Mouse (Mus musculus) midbrain, embryonic 12.5 days (tissue): ENCODE measurements around the gene Anks6. TPM values are rescaled to one million over a fixed set of nuclear protein-coding genes. Genes with fewer than 3 reads are reported as not detected.
A peak's percentile ranks its signal among the peaks of the same experiment; 100 is the strongest.

Experiments used
- ATAC-seq: fragments of 200-750 bp; cut with Nextera tagmentation; 2 replicates; pipeline ENCODE4 v1.8.0; 2017; ENCODE audit warnings: low read depth, moderate TSS enrichment, moderate library complexity; ENCODE audit not compliant: low FRiP score
- H3K27ac ChIP-seq: fragments of 300-500 bp; sonication (generic); replicated peaks from 2 replicates; pipeline ENCODE4 v1.5.1; 2016; ENCODE audit warnings: mild to moderate bottlenecking
- H3K27me3 ChIP-seq: fragments of 300-500 bp; sonication (generic); 2 replicates; pipeline ENCODE4 v1.6.1; 2016; ENCODE audit warnings: mild to moderate bottlenecking
- H3K36me3 ChIP-seq: fragments of 300-500 bp; sonication (generic); 2 replicates; pipeline ENCODE4 v1.6.1; 2016
- H3K4me1 ChIP-seq: fragments of 300-500 bp; sonication (generic); 2 replicates; pipeline ENCODE4 v1.6.1; 2016
- H3K4me2 ChIP-seq: fragments of 300-500 bp; sonication (generic); replicated peaks from 2 replicates; pipeline ENCODE4 v1.6.1; 2016; ENCODE audit warnings: mild to moderate bottlenecking, moderate library complexity
- H3K4me3 ChIP-seq: fragments of 300-500 bp; sonication (generic); 2 replicates; pipeline ENCODE4 v1.5.1; 2016; ENCODE audit warnings: mild to moderate bottlenecking
- H3K9ac ChIP-seq: fragments of 300-500 bp; sonication (generic); replicated peaks from 2 replicates; pipeline ENCODE4 v1.6.1; 2016; ENCODE audit warnings: mild to moderate bottlenecking, moderate library complexity
- H3K9me3 ChIP-seq: fragments of 300-500 bp; sonication (generic); 2 replicates; pipeline ENCODE4 v1.6.1; 2016; ENCODE audit warnings: mild to moderate bottlenecking
- WGBS: fragments of 180-500 bp; shearing (Covaris S2); methylation state at CpG from one replicate; pipeline ENCODE4 v1.1.7; 2016; 5-methylcytosine and 5-hydroxymethylcytosine counted together
- polyA plus RNA-seq: library from polyadenylated mRNA; unstranded; fragments of >200 nt; fragmentation: Nextera tagmentation; extraction: Ambion mirVana; gene quantifications from 2 replicates; pipeline ENCODE4 v1.2.1, GENCODE M21; 2016

Anks6 gene
- 6.0 and 6.5 TPM in 2 replicates for polyA plus RNA-seq

DNA sequence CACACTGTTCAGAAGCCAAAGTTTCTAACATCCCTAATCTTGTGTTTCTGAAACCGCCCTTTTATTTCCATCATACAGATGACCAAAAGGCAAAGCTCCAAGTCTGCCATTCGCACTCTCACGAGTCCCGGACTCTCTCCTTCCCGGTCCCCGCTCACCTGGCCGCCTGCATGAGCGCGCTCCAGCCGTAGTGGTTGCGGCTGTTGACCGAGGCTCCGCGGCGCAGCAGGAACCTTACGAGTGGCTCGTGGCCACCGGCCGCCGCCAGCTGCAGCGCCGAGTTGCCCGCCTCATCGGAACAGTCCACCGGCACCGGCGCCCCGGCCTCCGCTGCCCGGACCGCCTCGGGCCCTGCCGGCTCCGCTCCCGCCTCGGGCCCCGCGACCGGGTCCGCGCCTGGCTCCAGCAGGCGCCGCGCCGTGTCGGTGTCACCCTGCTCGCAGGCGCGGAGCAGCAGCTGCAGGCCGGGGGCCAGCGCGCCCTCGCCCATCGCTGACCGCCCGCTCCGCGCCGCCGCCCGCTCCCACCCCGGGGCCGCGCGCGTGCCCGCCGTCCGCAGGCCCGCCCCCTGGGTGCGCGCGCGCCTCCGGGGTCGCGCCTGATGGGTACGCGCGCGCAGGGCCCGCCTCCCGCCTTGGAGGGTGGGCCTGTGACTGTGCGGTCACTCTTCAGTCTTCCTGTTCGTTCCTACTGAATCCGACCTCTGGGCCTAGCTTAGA lies at the start of gene Anks6:
Anks6 (minus strand) TSS at position 637 of the 719 bp plus-strand sequence.
- Histone ChIP-seq H3K36me3 (no peaks in the 10 kb centered on the region), H3K9me3 (0 out of 2 replicates have a peak, but pooled peaks cover 3% of the 10 kb centered on the region), H3K4me1 (peaks cover 10% of the 10 kb centered on the region; the same call in 1 of the 2 replicates), H3K27ac (peak within 1 kb of the TSS; percentile 77), H3K9ac (peak within 1 kb of the TSS; percentile 84), H3K4me2 (peak within 1 kb of the TSS; percentile 70), H3K27me3 (peaks cover 30% of the 10 kb centered on the region), H3K4me3 (peak within 1 kb of the TSS; percentile 78)
- peak; percentile 94 for ATAC-seq
- under 1% methylated on average over 40 of the region's 86 CpGs for WGBS

DNA sequence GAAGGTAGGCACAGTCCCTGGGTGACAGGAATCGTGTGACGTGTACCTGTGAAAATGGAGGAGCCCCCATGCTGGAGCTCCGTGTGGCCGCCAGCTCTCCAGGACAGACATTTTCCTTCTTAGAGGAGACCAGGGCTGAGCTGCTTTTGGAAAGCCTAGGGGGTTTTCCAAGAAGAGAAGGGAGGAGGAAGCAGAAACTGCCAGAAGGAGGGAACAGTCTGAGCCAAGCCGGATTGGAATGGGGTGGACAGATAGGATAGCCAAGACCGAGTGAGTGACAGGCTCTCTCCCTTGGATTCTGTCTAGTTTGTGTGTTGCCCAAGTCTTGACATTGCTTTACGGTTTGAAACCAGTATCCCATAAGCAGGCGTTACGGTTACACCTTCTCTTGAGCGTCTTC lies 46.3 kb upstream of the Anks6 start:
- ATAC-seq: no peak
- 94% methylated on average over 10 of the region's 10 CpGs for WGBS
- Histone ChIP-seq H3K27me3 (no peaks in the 10 kb centered on the region), H3K9ac (no peak overlapping the region), H3K36me3 (no peaks in the 10 kb centered on the region), H3K4me3 (no peak overlapping the region), H3K27ac (no peak overlapping the region), H3K9me3 (no peaks in the 10 kb centered on the region), H3K4me2 (no peak overlapping the region), H3K4me1 (no peaks in the 10 kb centered on the region)

DNA sequence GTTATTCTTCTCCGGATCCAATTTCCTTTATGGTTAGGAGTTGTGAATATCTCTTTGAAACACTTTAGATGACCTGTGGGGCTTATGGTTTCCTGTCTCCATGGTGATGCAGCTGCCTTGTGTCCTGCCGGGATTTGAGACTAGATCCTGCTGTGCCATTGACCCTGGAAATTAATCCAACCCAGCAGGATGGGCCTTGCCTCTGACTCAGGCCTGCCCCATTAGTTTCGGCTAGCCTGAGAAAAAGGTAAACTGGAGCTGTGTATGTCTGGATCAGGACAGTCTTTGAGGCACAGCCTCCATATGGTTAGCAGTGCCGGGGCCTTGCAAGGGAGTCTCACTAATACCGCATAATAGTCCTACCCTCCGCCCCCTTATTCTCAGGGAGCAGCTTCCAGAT lies 36.4 kb upstream of the Anks6 start:
- H3K4me3 ChIP-seq: no peak overlapping the region
- peak overlapping the region; percentile 100; the same call in 1 of the 2 replicates for H3K4me2 ChIP-seq
- no peak overlapping the region for H3K27ac ChIP-seq
- peaks cover 55% of the 10 kb centered on the region for H3K27me3 ChIP-seq
- H3K4me1 ChIP-seq: peaks cover 21% of the 10 kb centered on the region
- H3K9me3 ChIP-seq: no peaks in the 10 kb centered on the region
- 11% methylated on average over 6 of the region's 6 CpGs for WGBS
- H3K36me3 ChIP-seq: no peaks in the 10 kb centered on the region
- no peak overlapping the region for H3K9ac ChIP-seq
- peak; percentile 50; the same call in 1 of the 2 replicates for ATAC-seq

DNA sequence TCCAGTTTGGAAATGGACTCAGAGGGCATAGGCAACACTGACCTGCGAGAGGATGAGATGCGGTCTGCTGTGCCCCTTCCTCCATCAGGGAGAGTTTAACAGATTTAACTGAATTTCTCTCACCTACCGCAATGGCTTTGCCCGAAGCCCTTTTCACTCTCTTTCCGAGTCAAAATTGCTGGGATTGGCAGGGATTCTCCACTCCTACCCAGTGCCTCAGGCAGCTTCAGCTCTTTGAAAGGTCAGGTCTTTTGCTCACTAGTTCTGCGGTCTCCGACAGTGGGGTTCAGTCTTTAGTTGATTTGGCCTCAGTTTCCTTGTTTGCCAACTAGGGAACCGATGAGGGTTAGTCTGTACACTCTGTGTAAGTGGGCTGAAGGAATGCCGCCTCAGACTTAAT lies 35.9 kb upstream of the Anks6 start:
- no peak overlapping the region for H3K27ac ChIP-seq
- no peak overlapping the region for H3K9ac ChIP-seq
- H3K27me3 ChIP-seq: peaks cover 55% of the 10 kb centered on the region
- peak overlapping the region; percentile 100 for H3K4me2 ChIP-seq
- no peaks in the 10 kb centered on the region for H3K36me3 ChIP-seq
- H3K4me1 ChIP-seq: peaks cover 21% of the 10 kb centered on the region
- WGBS: 11% methylated on average over 9 of the region's 9 CpGs
- H3K9me3 ChIP-seq: no peaks in the 10 kb centered on the region
- ATAC-seq: no peak
- H3K4me3 ChIP-seq: no peak overlapping the region

DNA sequence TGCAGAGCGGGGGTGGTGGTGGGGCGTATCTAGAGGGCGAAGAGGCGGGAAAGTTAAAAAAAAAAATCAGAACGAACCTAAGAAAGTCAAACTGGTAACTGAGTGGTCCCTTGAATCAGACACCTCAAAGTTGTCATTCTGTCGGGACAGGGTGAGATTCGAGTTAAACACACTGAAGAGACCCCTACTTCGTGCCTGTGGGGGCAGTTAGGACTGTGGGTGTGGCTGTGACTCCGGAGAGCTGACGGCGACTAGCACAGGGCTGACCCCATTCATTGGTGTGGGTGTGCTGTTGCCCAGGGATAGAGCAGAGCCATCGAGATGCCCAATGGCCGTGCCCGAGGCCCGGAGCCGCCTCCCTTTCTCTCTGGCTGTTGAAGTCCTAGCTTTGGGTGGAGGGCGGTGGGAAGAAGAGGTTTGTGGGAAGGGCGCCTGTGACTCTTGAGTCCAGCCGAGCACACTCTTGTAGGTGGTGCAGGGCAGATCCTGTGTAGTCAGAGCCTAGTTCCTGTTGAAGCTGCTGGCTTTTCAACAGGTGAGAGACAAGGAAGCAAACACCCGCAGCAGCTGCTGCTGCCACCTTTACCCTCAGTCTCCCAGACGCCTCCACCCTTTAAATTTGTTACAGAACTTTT lies 35.3 kb upstream of the Anks6 start:
- peak; percentile 44 for ATAC-seq
- no peaks in the 10 kb centered on the region for H3K36me3 ChIP-seq
- WGBS: 2% methylated on average over 21 of the region's 21 CpGs
- H3K9ac ChIP-seq: peak overlapping the region; percentile 72
- H3K4me2 ChIP-seq: peak overlapping the region; percentile 100
- peaks cover 55% of the 10 kb centered on the region for H3K27me3 ChIP-seq
- no peak overlapping the region for H3K27ac ChIP-seq
- H3K4me1 ChIP-seq: peaks cover 21% of the 10 kb centered on the region
- H3K9me3 ChIP-seq: no peaks in the 10 kb centered on the region
- peak overlapping the region; percentile 75 for H3K4me3 ChIP-seq

DNA sequence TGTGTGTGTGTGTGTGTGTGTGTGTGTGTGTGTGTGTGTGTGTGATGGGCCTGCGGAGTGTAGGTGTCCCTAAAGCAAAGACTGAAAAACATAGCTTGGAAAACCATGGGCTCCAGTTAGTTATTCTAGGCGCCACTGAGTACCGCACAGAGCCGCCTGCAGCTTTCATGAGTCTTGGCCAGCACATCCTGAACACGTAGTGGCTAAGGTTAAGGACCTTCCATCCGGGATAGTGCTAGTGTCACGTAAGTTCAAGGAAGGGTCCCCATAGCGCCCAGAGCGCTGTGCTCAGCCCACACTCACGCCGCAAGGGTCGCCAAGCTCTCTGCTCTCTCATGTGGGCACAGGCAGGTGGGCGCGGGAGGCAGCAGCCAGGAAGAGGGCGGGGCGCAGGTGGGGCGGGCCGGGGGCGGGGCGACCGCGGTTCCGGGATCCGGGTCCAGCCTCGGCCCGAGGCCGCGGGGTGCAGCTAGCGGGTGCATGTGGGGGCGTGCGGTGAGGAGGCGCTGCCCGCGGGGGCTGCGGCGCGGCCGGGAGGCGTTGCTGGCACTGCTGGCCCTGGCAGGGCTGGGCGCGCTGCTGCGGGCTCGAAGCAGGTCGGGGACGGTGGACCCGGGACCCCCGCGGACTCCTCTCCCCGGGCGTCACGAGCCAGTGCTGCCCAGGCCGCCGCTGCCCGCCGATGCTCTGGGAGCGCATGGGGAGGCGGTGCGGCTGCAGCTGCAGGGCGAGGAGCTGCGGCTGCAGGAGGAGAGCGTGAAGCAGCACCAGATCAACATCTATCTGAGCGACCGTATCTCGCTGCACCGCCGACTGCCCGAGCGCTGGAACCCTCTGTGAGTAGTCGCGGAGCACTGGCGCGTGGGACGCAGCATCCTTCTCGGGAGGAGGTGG lies 34.5 kb upstream of the Anks6 start, which contains the start of gene Galnt12:
Galnt12 (plus strand) TSS at position 417 of the 894 bp plus-strand sequence.
- no peak within 1 kb of the TSS for H3K27ac ChIP-seq
- H3K36me3 ChIP-seq: no peaks in the 10 kb centered on the region
- H3K27me3 ChIP-seq: peaks cover 55% of the 10 kb centered on the region
- H3K4me3 ChIP-seq: peak within 1 kb of the TSS; percentile 75
- ATAC-seq: peak; percentile 53
- 1% methylated on average over 72 of the region's 74 CpGs for WGBS
- peak within 1 kb of the TSS; percentile 72 for H3K9ac ChIP-seq
- peaks cover 21% of the 10 kb centered on the region for H3K4me1 ChIP-seq
- H3K4me2 ChIP-seq: peak within 1 kb of the TSS; percentile 100
- no peaks in the 10 kb centered on the region for H3K9me3 ChIP-seq

DNA sequence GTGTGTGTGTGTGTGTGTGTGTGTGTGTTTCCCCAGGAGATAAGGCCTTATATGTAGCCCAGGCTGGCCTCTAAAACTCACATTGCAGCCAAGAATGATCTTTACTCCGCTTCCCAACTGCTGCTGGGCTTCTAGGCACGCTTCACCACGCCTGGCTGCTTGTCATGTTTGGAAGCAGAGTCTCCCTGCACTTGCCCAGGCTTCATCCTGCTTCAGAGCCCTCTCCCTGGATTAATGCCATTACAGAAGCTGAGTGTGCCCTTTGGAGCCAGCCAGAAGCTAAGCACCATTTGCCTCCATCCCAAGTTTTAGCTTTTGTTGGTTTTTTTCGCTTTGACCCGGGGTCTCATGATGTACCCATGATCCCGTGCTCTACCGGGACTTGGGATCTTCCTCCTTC lies 31.4 kb upstream of the Anks6 start:
- H3K9ac ChIP-seq: no peak overlapping the region
- H3K9me3 ChIP-seq: no peaks in the 10 kb centered on the region
- H3K27ac ChIP-seq: no peak overlapping the region
- H3K4me3 ChIP-seq: no peak overlapping the region
- peaks cover 36% of the 10 kb centered on the region for H3K27me3 ChIP-seq
- peaks cover 18% of the 10 kb centered on the region for H3K4me1 ChIP-seq
- WGBS: 87% methylated on average over 7 of the region's 7 CpGs
- no peak overlapping the region for H3K4me2 ChIP-seq
- no peak for ATAC-seq
- H3K36me3 ChIP-seq: no peaks in the 10 kb centered on the region

DNA sequence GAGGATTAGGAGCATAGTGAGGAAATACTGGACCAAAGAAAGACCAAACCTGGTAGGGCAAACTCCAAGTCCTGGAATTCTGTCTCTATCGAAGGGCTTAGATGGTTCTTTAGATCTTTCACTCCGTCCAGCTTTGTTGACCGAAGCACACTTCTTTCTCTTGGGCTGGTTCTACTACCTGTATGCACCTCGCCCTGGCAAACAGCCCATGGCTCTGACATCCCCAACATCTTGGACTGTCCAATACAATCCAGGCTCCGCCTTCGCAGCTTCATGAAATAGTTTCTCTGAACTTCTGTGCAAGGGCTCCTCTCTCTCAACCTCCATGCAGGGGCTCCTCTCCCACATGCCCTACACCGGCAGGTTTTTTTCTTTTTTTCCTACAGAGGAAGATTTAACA lies 26.6 kb upstream of the Anks6 start:
- Histone ChIP-seq H3K4me3 (no peak overlapping the region), H3K27ac (no peak overlapping the region), H3K36me3 (no peaks in the 10 kb centered on the region), H3K4me2 (no peak overlapping the region), H3K9ac (no peak overlapping the region), H3K4me1 (no peaks in the 10 kb centered on the region), H3K9me3 (no peaks in the 10 kb centered on the region), H3K27me3 (no peaks in the 10 kb centered on the region)
- 91% methylated on average over 7 of the region's 7 CpGs for WGBS
- no peak for ATAC-seq

DNA sequence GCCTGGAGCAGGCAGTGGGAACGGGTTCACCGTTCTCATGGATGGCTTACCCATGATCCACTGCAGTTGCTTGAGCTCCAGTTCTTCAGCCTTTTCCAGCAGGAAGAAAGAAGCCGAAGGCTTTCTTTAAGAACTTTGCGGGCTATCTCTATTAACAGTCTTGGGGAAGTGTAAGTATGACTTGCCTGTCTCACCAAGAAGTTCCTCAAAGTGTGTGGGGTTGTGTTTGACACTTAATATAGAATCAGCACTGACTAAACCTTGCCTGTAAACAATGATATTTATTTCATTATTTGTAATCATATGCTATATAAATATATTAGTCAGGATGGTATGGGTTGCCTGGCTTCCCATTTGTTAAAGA lies 23.4 kb upstream of the Anks6 start:
- H3K27me3 ChIP-seq: no peaks in the 10 kb centered on the region
- H3K9ac ChIP-seq: no peak overlapping the region
- no peaks in the 10 kb centered on the region for H3K9me3 ChIP-seq
- H3K4me2 ChIP-seq: no peak overlapping the region
- H3K4me1 ChIP-seq: no peaks in the 10 kb centered on the region
- no peak for ATAC-seq
- WGBS: 97% methylated on average over 4 of the region's 4 CpGs
- H3K27ac ChIP-seq: no peak overlapping the region
- H3K4me3 ChIP-seq: no peak overlapping the region
- H3K36me3 ChIP-seq: no peaks in the 10 kb centered on the region

DNA sequence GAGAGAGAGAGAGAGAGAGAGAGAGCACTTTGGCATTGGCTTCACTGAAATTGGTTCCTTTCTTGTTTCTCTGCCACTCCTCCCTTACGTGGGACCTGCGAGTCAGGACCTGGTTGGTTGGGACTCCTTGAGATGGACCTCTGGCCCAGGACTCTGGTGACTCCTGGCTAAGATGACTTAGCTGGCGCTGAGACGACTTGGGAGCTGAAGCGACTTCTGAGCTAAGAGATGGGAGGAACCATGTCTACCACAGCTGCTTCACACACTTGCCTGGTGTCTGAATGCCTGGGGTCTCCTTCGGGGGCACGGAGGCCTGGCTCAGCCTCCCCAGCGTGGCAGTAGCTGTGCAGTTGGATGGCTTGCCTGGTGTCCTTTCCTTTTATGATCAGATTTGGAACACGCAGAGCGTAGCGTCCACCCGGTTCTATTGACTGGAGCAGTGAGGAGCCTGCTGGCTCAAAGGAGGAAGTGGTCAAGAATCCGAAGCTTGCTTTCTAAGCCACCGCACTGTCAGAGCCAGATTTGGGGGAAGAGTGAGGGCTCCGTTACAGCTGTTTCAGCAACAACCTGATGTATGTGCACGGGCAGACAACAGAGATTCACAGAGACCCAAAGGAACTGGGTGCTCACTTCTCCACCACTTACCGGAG lies 22.9 kb upstream of the Anks6 start:
- no peak overlapping the region for H3K4me2 ChIP-seq
- H3K27me3 ChIP-seq: no peaks in the 10 kb centered on the region
- 92% methylated on average over 17 of the region's 17 CpGs for WGBS

DNA sequence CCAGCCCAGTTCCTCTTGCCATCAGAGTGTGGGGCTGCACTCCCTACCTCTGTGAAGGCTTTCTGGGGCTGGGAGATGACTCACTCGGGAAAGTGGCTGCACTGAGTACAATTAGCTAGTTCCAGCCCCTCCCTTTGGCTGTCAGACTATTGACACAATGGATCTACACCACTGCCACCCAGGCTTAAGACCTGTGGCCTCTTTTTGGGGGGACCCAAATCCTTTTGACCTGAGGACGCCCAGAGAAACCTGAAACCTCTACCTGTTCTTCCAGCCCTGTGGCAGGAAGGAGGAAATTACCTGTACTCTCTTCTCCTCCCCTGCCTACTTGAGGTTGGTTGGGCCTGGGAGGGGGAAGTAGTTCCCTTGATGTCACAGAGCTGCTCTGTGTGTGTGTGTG lies 17.8 kb upstream of the Anks6 start:
- WGBS: 37% methylated on average over 2 of the region's 2 CpGs

More for the DNA sequence above, 22.9 kb upstream of the Anks6 start:
- Histone ChIP-seq H3K9ac (no peak overlapping the region), H3K9me3 (no peaks in the 10 kb centered on the region), H3K4me1 (no peaks in the 10 kb centered on the region), H3K36me3 (no peaks in the 10 kb centered on the region), H3K4me3 (no peak overlapping the region), H3K27ac (no peak overlapping the region)
- ATAC-seq: no peak

More for the DNA sequence above, 17.8 kb upstream of the Anks6 start:
- H3K27me3 ChIP-seq: no peaks in the 10 kb centered on the region
- H3K36me3 ChIP-seq: no peaks in the 10 kb centered on the region
- ATAC-seq: no peak
- no peak overlapping the region for H3K4me2 ChIP-seq
- H3K4me1 ChIP-seq: no peaks in the 10 kb centered on the region
- H3K27ac ChIP-seq: no peak overlapping the region
- H3K9ac ChIP-seq: no peak overlapping the region
- no peaks in the 10 kb centered on the region for H3K9me3 ChIP-seq
- H3K4me3 ChIP-seq: no peak overlapping the region
